Mouse (Mus musculus) frontal cortex, postnatal 10 days (tissue): Measurements from ENCODE around the gene Bmp8a.
"Not testable (repeated sequence)": the region's sequence is repeated elsewhere in the genome, so short reads cannot be mapped to it uniquely, and the experiment has no call there.

Experiments used
- DNase-seq, 2 experiments: peaks; one replicate each; pipeline ENCODE4 v3.0.0; 2022; ENCODE audit warnings: low spot score in 2 of 2, mixed read lengths in 1 of 2

The Bmp8a gene

GRCm38 (mm10) chr4:123342642-123343470 is at the start of gene Bmp8a:
TSS of gene Bmp8a (minus strand) at chr4:123343252.
- peak in 1 of 2 experiments; percentile 45 for DNase-seq

- no peak for DNase-seq
Observed at GRCm38 (mm10) chr4:123392187-123392586, 49.1 kb upstream of the Bmp8a start.

DNA sequence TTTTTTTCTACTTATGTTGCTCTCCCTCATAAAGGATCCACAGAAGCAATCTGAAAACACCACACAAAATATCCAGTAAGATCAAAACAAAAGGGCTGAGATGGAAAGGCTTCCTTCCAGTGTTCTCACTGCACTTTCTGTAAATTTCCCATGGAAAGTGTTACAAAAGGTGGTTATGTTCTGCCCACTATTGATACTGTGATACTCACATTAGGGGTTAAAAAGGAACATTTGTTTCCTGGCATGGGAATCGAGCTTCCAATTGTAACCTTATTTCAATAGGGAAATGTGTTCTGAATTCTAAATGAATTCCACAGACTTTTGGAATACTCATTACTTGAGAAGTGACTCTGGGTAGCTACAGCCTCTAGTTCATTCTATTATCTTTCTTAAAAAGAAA is 42.0 kb upstream of the Bmp8a start:
- DNase-seq = no peak

- no peak for DNase-seq
Observed at GRCm38 (mm10) chr4:123383173-123383572, 40.1 kb upstream of the Bmp8a start.

DNA sequence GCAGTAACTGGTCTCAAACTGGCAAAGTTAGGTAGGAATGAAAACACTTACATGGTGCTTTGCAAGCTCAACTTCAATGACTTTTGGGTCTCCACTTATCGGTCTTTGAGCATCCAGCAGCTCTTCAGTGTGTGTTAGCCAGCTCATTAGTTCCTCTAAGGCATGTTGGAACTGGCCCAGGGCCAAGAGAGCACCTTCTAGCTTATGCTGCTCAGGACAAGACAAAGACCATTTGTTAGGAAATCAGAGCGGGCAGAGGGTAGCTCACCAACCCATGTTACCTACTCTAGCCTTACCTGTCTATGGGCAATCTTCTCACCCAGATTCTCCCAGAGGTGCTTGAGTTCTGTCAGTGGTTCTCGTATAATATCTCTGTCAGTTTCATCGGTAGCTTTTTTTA is 39.0 kb upstream of the Bmp8a start:
- no peak for DNase-seq

- DNase-seq = no peak
Observed at GRCm38 (mm10) chr4:123381598-123381997, 38.5 kb upstream of the Bmp8a start.

DNA sequence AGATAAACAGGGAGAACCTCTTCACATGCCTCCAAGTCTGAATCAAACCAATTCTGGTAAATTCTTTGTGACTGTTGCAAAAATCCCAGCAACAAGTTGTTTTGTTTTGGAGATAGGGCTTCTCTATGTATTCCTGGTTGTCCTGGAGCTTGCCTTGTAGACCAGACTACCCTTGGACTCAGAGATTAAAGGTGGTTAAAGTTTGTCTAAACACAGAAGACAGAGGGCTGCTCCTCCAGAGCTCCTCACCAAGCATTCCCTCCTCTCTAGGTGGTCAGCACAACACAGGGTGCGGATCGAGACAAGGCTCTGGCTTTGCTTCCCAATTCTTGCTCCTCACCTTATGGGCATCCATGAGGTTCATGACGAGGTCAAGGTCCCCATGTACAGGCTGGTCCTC is 33.0 kb upstream of the Bmp8a start:
- DNase-seq = no peak

DNA sequence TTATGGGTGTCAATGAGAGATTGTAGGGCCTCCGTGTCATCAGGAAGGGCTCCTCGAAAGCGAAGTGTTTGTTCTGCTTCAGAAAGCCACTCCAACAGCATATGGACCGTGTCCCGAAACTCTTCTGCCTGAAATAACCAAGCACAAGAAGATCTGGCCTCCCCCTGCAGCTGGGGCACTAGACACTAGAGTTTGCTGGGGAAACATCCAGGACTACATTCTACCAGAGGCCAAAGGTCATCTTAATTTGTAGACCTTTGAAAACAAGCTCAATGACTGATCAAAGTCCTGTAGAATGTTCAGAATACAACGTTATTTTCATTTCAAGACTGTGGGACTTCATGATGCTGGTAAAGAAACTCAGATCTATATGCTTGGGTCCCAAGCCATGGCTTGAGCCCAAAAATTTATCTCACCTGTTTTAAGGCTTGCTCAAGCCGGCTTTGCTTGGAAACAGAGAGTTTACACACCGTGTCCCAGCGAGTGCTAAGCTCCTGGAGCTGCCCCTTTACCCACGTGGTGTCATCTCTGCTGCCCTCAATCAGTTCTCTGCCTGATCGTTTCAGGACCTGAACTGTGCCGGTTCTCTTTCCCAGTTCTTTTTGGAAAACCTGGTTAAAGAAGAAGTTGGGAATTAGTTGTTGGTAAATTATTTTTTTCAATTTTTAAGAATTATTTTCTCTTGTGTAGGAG is 31.4 kb upstream of the Bmp8a start:
- DNase-seq = no peak

- no peak for DNase-seq
Observed at GRCm38 (mm10) chr4:123363555-123363954, 20.5 kb upstream of the Bmp8a start.

- no peak for DNase-seq
Observed at GRCm38 (mm10) chr4:123360771-123361170, 17.7 kb upstream of the Bmp8a start.

DNA sequence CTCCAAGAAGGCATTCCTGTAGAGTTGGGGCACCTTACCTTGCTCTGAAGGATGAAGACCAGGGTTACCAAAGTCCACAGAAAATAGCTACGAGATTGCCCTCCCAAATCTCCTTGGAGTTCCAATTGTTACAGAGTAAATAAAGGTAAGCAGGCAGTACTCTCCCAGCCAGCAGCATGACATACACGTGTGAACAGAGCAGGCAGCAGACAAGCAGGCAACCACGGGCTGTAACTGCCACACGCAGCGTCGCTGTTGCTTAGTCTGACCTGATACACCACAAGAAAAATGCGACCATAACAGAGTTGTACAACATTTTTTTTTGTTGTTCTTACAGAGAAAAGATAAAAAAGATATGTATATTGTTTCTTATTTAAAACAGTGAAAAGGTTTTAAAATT is 15.6 kb upstream of the Bmp8a start:
- DNase-seq = no peak

- DNase-seq = no peak
Observed at GRCm38 (mm10) chr4:123355941-123356340, 12.9 kb upstream of the Bmp8a start.

DNA sequence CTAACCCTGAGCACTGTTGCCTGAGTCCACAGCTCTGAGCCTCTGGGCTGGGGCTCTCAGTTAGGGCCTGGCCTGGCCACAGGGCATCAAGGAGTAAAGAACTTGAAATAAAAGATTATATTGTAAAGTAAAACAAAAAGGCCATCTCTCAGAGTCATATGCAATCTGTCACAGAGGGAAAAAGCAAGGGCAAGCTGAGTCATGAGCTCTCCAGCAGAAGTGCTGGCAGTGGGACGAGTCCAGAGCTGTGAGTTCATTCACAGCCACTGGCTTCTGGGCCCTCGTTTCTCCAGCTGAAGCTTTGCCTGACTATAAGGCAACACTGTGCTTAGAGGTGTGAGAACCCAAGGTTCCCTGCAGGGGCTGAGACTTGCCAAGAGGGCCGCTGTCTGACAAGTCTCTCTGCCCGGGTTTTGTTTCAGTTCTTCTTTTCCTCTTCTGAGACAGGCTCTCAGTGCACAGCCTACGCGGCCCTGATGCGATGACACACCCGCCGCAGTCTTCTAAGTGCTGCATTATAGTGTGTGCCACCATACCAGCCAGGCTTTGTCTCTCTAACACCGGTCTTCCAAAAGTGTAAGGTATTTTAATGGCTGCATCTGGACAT is 10.3 kb upstream of the Bmp8a start:
- DNase-seq = no peak

- no peak for DNase-seq
Observed at GRCm38 (mm10) chr4:123343471-123343789, 378 bp upstream of the Bmp8a start.

GRCm38 (mm10) chr4:123342091-123342641 is 886 bp downstream of the Bmp8a start:
- DNase-seq = no peak

DNA sequence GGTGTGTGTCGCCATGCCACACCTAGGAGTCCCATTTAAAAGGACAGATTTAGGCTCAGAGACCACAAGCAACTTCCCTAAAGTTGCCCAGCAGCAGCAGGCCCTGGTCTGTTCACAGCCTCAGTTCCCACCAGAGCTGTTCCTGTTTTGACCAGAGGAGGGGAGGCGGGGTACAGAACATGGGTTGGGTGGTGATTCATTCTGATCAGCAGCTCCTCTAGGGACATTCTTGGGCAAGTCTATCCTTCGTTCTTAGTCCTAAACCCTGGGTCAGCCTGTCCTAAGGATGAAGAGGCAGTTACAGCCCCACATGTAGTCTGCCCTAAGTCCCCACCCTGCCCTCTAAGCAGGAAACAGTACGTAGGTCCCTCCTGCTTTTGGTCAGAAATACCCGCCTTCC is 2.8 kb downstream of the Bmp8a start:
- no peak for DNase-seq

DNA sequence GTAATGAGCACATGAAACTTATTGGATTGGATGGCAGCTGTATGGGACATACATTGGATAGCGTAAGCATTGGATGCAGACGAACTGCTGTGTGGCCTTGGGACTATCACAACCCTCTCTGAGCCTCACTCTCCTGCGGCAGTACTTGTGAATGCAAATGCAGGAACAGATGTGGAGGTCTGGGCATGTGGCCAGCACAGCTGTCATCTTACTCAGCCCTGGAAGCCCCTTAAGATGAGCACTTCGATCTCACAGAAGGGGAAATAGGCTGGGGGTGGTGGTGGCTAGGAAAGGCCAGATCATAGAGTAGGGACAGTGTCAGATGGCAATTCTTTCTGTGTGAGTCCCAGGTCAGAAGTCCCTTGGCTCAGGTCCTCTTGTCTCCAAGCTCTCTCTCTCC is 5.4 kb downstream of the Bmp8a start:
- DNase-seq = no peak

DNA sequence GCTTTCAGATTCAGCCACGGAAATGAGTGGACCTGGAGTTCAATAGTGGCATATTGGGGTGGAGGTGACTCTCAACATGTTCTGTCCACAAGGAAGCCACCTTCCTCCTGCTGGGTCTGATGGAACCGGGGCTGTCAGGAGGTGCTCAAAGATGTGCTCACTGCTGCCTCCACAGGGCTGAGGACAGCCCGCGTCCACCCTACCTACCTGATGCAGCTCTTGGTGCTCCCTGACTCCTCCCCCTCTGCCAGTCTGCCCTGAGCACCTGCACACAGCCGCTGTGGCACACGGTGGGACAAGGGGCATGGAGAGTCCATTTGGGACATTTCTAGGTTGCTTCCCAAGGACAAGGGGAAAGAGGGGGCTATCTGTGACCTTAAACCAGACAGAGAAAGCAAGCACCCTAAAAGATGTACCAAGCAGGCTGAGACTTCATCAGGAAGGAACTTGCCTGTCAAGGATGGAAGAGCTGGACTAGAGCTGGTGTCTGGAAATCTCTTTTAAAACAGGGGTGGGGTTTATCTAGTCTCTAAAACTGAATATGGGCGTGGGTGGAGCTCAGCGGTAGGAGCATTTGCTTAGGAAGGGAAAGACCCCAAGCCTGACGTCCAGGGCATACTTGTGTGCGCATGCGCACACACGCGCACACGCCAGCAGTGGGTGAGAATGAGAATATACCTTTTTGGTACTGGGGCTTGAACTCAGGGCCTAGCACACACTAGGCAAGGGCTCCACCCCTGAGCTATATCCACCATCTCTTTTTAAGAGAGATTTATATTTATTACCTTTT is 7.1 kb downstream of the Bmp8a start:
- DNase-seq = no peak

DNA sequence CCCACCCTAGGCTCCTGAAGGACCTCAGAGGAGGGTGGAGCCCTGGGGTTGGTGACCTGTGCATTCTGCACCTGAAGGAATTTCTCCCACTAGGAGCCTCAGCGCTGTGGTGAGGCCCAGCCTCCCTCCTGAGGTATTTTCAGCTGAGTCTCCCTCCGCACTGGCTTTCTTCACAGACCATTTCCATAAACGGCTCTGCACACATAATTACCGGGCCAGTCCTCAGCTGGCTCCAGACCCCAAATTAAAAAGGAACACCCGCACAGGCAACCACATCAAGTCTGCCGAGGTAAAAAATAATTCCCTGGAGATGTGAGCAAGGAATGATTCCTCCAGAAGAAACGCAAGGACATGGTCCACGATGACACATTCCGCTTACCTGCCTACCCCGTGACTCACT is 7.8 kb downstream of the Bmp8a start:
- DNase-seq = not testable (repeated sequence)

- no peak for DNase-seq
Observed at GRCm38 (mm10) chr4:123334177-123334576, 8.9 kb downstream of the Bmp8a start.

DNA sequence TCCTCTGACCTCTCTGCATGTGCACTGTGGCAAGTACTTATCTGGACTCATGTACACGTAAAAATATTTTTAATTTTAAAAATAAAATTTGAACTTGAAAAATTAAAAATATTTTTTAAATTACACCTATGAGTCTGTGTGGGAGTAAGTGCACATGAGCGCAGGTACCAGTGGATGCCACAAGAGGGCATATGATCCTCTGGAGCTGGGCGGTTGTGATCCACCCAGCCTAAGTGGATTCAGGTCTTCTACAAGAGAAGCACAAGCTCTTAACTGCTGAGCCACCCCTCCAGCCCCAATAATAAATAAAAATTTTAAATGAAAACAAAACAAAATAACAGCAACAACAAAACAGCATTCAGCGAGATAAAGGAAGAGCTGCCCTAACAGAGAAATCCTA is 9.9 kb downstream of the Bmp8a start:
- no peak for DNase-seq

- not testable (repeated sequence) for DNase-seq
Observed at GRCm38 (mm10) chr4:123331961-123332360, 11.1 kb downstream of the Bmp8a start.
